ENCODE assay signal across 11 mouse cellular contexts in the genomic region with DNA sequence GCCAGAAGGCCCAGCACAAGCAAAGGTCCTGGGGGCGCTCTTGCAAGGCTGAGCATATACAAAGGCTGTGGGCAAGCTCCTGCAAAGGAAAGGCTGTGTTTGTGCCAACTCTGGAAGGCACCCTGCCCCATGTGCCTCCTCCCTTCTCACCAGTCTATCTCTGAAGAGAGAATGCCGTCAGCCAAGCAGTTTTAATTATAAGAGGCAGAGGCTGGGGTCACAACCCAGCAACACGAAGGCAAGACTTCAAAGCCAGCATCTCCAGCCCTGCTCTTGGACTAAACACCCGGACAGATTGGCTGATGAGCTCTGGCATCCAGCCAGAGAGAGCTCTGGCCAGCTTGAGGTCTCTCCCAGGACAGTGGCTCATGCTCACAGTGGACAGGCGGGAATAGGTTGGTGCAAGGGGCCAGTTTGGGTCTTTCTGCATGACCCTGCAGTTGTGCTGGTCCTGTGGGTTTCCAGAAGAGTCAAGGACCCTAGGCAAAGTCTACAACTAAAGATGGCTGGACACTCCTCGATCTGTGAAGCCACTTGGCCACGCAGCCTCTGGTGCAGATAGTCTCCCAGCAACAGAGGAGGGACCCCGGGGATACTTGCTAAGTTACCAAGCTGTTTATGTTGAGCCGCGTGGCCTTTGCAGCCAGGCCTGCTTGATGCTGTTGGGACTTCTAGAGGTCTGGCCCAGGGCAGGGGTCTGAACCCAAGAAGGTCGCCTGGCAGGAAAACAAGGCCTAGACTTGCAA. TPM values are rescaled to one million over a fixed set of nuclear protein-coding genes. Genes with fewer than 3 reads are reported as not detected.
DNase-seq lines count a peak whose midpoint lies in the region; ATAC-seq lines count a peak whose summit lies in the region.
"Had no signal": no experiment of that assay in that cellular context is flagged by ENCODE, and none has a peak within 500 bp of the region (broad histone marks: within the 10 kb centered on the region; RNA-seq: fewer than 3 reads in every experiment).

No protein-coding gene starts in this region.

- H3K27me3 ChIP-seq in liver, embryonic 13.5 days, result peaks cover 42% of the 10 kb centered on the region
- H3K27me3 ChIP-seq in liver, embryonic 11.5 days (replicated peaks; ENCODE audit: control insufficient read depth, insufficient read depth, low read length), result peaks cover 12% of the 10 kb centered on the region; the same call in 1 of the 2 replicates
- no peaks in the 10 kb centered on the region for H3K27me3 ChIP-seq in forebrain, embryonic 16.5 days (replicated peaks; ENCODE audit: control insufficient read depth, insufficient read depth, low read length)
- H3K27me3 ChIP-seq: forebrain, embryonic 15.5 days; Patski had no signal

- ATAC-seq in liver, embryonic 13.5 days (ENCODE audit: low read depth), result 0 out of 2 replicates have a peak, but pooled peaks have one; percentile 12
- ATAC-seq in liver, embryonic 11.5 days (replicated peaks; ENCODE audit: low FRiP score), result no peak
- no peak for ATAC-seq in forebrain, embryonic 16.5 days
- ATAC-seq: forebrain, embryonic 15.5 days; Patski had no signal

- H3K4me3 ChIP-seq in liver, embryonic 13.5 days (replicated peaks), result no peak overlapping the region
- no peak overlapping the region for H3K4me3 ChIP-seq in liver, embryonic 11.5 days (ENCODE audit: low read depth, low read length)
- H3K4me3 ChIP-seq in forebrain, embryonic 16.5 days (replicated peaks; ENCODE audit: low read length), result no peak overlapping the region
- H3K4me3 ChIP-seq: forebrain, embryonic 15.5 days had no signal

- H3K4me2 ChIP-seq in liver, embryonic 13.5 days, result no peak overlapping the region
- H3K4me2 ChIP-seq in liver, embryonic 11.5 days, result no peak overlapping the region
- no peak overlapping the region for H3K4me2 ChIP-seq in forebrain, embryonic 16.5 days (ENCODE audit: low read length)
- H3K4me2 ChIP-seq: forebrain, embryonic 15.5 days had no signal

- WGBS in liver, embryonic 13.5 days (ENCODE audit: insufficient replicate concordance), result 64% methylated on average over 11 of the region's 11 CpGs
- WGBS in liver, embryonic 11.5 days, result 73% methylated on average over 11 of the region's 11 CpGs
- 68% methylated on average over 11 of the region's 11 CpGs for WGBS in forebrain, embryonic 16.5 days

- H3K36me3 ChIP-seq in liver, embryonic 13.5 days, result no peaks in the 10 kb centered on the region
- no peaks in the 10 kb centered on the region for H3K36me3 ChIP-seq in liver, embryonic 11.5 days (ENCODE audit: control insufficient read depth, insufficient read depth, low read length)
- no peaks in the 10 kb centered on the region for H3K36me3 ChIP-seq in forebrain, embryonic 16.5 days (ENCODE audit: control insufficient read depth, insufficient read depth)
- H3K36me3 ChIP-seq: forebrain, embryonic 15.5 days had no signal

- 0 out of 2 replicates have a peak, but pooled peaks cover 3% of the 10 kb centered on the region for H3K4me1 ChIP-seq in liver, embryonic 13.5 days (replicated peaks)
- H3K4me1 ChIP-seq in liver, embryonic 11.5 days (replicated peaks; ENCODE audit: control insufficient read depth, insufficient read depth, low read length), result no peaks in the 10 kb centered on the region
- peaks cover 5% of the 10 kb centered on the region for H3K4me1 ChIP-seq in forebrain, embryonic 16.5 days (replicated peaks; ENCODE audit: control insufficient read depth, insufficient read depth, low read length)

- no peak overlapping the region for H3K27ac ChIP-seq in liver, embryonic 13.5 days
- H3K27ac ChIP-seq in liver, embryonic 11.5 days (ENCODE audit: low read depth, low read length), result no peak overlapping the region
- H3K27ac ChIP-seq in forebrain, embryonic 16.5 days (ENCODE audit: low read length), result no peak overlapping the region
- H3K27ac ChIP-seq: forebrain, embryonic 15.5 days; liver, embryonic 14.5 days had no signal

- H3K9ac ChIP-seq in liver, embryonic 13.5 days, result no peak overlapping the region
- H3K9ac ChIP-seq in liver, embryonic 11.5 days (ENCODE audit: low read depth, low read length), result no peak overlapping the region
- no peak overlapping the region for H3K9ac ChIP-seq in forebrain, embryonic 16.5 days (replicated peaks; ENCODE audit: low read depth, low read length)
- H3K9ac ChIP-seq: forebrain, embryonic 15.5 days; liver, embryonic 14.5 days had no signal

- no peaks in the 10 kb centered on the region for H3K9me3 ChIP-seq in liver, embryonic 13.5 days (replicated peaks)
- H3K9me3 ChIP-seq in liver, embryonic 11.5 days (ENCODE audit: control insufficient read depth, low read length), result no peaks in the 10 kb centered on the region
- H3K9me3 ChIP-seq in forebrain, embryonic 16.5 days (ENCODE audit: control insufficient read depth, low read length), result no peaks in the 10 kb centered on the region
- H3K9me3 ChIP-seq: forebrain, embryonic 15.5 days had no signal

- DNase-seq in adrenal gland, postnatal 36 days, result peak; percentile 16 to 34
- no peak for DNase-seq in adrenal gland, postnatal 25 days
- DNase-seq in liver, embryonic 13.5 days, result no peak
- no peak for DNase-seq in liver, embryonic 11.5 days (ENCODE audit: low spot score)
- peak; percentile 82 to 86 for DNase-seq in cerebellum, postnatal 25 days
- DNase-seq in kidney, postnatal 4 days, result peak; percentile 44 to 66
- no peak for DNase-seq in layer of hippocampus, adult 9-10 months (ENCODE audit: low spot score)

RNA-seq across cellular contexts. Expression of a gene that starts 12.9 kb away (rescaled TPM):
- 10 to 100 TPM; 20.9 to 25.4 TPM for total RNA-seq in adrenal gland, postnatal 36 days (2021)
- 18.6 and 25.4 TPM in 2 replicates for total RNA-seq in adrenal gland, postnatal 25 days (2021)
- 3.4 and 3.8 TPM in 2 replicates for polyA plus RNA-seq in liver, embryonic 13.5 days (2015; fragmentation: Nextera tagmentation; extraction: Ambion mirVana)
- 10.2 and 13.2 TPM in 2 replicates for polyA plus RNA-seq in liver, embryonic 11.5 days (2014; fragmentation: Nextera tagmentation; extraction: Ambion mirVana)
- polyA plus RNA-seq in forebrain, embryonic 16.5 days (2015; fragmentation: Nextera tagmentation; extraction: Ambion mirVana), result 8.0 and 9.4 TPM in 2 replicates

Comparison
In these comparisons a context has a peak if more than half of its experiments do, and no peak if none do; other contexts are left out.
1. DNase-seq: peak in adrenal gland, postnatal 36 days (2 of 2), cerebellum, postnatal 25 days (2 of 2) and kidney, postnatal 4 days (2 of 2); none in adrenal gland, postnatal 25 days (single experiment), liver, embryonic 13.5 days (single experiment), liver, embryonic 11.5 days (single experiment) and layer of hippocampus, adult 9-10 months (single experiment).